Mouse (Mus musculus) neural tube, embryonic 11.5 days (tissue): ENCODE measurements around the gene Reep3. TPM values are rescaled to one million over a fixed set of nuclear protein-coding genes. Genes with fewer than 3 reads are reported as not detected.
"Not testable (repeated sequence)": the region's sequence is repeated elsewhere in the genome, so short reads cannot be mapped to it uniquely, and the experiment has no call there.

Experiments
- ATAC-seq: fragments of 200-750 bp; cut with Nextera tagmentation; 2 replicates; pipeline ENCODE4 v1.8.0; 2017; ENCODE audit warnings: moderate number of reproducible peaks, mild to moderate bottlenecking, moderate TSS enrichment, moderate library complexity; ENCODE audit not compliant: insufficient read depth, low FRiP score, low TSS enrichment
- DNase-seq: peaks from one replicate; pipeline ENCODE4 v3.0.0-alpha.2; 2015; ENCODE audit warnings: low spot score
- H3K27ac ChIP-seq: fragments of 300-500 bp; sonication (generic); 2 replicates; pipeline ENCODE4 v1.5.1; 2014; ENCODE audit warnings: low read depth, mild to moderate bottlenecking, low read length
- H3K27me3 ChIP-seq: fragments of 300-500 bp; sonication (generic); 2 replicates; pipeline ENCODE4 v1.6.1; 2014; ENCODE audit warnings: mild to moderate bottlenecking, low read length, mixed read lengths; ENCODE audit not compliant: control insufficient read depth, insufficient read depth
- H3K36me3 ChIP-seq: fragments of 300-500 bp; sonication (generic); 2 replicates; pipeline ENCODE4 v1.6.1; 2014; ENCODE audit warnings: mild to moderate bottlenecking, low read length, moderate library complexity, mixed read lengths; ENCODE audit not compliant: control insufficient read depth, insufficient read depth
- H3K4me1 ChIP-seq: fragments of 300-500 bp; sonication (generic); 2 replicates; pipeline ENCODE4 v1.6.1; 2014; ENCODE audit warnings: low read length, mixed read lengths; ENCODE audit not compliant: control insufficient read depth, insufficient read depth
- H3K4me2 ChIP-seq: fragments of 300-500 bp; sonication (generic); 2 replicates; pipeline ENCODE4 v1.6.1; 2014; ENCODE audit warnings: low read depth, mild to moderate bottlenecking, moderate library complexity
- H3K4me3 ChIP-seq: fragments of 300-500 bp; sonication (generic); 2 replicates; pipeline ENCODE4 v1.5.1; 2014; ENCODE audit warnings: low read depth, low read length
- H3K9ac ChIP-seq: fragments of 300-500 bp; sonication (generic); 2 replicates; pipeline ENCODE4 v1.6.1; 2014; ENCODE audit warnings: mild to moderate bottlenecking, low read length
- H3K9me3 ChIP-seq: fragments of 300-500 bp; sonication (generic); 2 replicates; pipeline ENCODE4 v1.6.1; 2016; ENCODE audit warnings: low read length; ENCODE audit not compliant: control insufficient read depth
- WGBS: fragments of 180-500 bp; shearing (Covaris S2); extraction: QIAGEN DNeasy Blood & Tissue Kit; methylation state at CpG from one replicate; pipeline ENCODE4 v1.1.7; 2014; 5-methylcytosine and 5-hydroxymethylcytosine counted together
- polyA plus RNA-seq: library from polyadenylated mRNA; unstranded; fragments of >200 nt; fragmentation: Nextera tagmentation; extraction: Ambion mirVana; gene quantifications from 2 replicates; pipeline ENCODE4 v1.2.1, GENCODE M21; 2014

Reep3 gene
- polyA plus RNA-seq, 1 experiment from 2014 or later: 40.6 TPM

GRCm38 (mm10) chr10:67000958-67001615 is 95.7 kb downstream of the Reep3 start:
- not testable (repeated sequence) for ATAC-seq, DNase-seq

GRCm38 (mm10) chr10:67000136-67000535 is 96.6 kb downstream of the Reep3 start:
- Histone ChIP-seq H3K9me3 (no peaks in the 10 kb centered on the region), H3K27me3 (no peaks in the 10 kb centered on the region), H3K9ac (no peak overlapping the region), H3K4me3 (no peak overlapping the region), H3K36me3 (no peaks in the 10 kb centered on the region), H3K4me1 (peaks cover 17% of the 10 kb centered on the region), H3K4me2 (no peak overlapping the region), H3K27ac (no peak overlapping the region)
- WGBS: 92% methylated on average over 5 of the region's 5 CpGs
- DNase-seq (no peak), ATAC-seq (no peak)

More at GRCm38 (mm10) chr10:67000958-67001615, 95.7 kb downstream of the Reep3 start:
- not testable (repeated sequence) for H3K27me3 ChIP-seq, H3K4me3 ChIP-seq, H3K36me3 ChIP-seq, H3K4me2 ChIP-seq, H3K27ac ChIP-seq, H3K9me3 ChIP-seq, H3K9ac ChIP-seq
- WGBS: 93% methylated on average over 13 of the region's 13 CpGs
- peaks cover 17% of the 10 kb centered on the region for H3K4me1 ChIP-seq

- Histone ChIP-seq H3K9me3 (no peaks in the 10 kb centered on the region), H3K36me3 (no peaks in the 10 kb centered on the region), H3K27me3 (no peaks in the 10 kb centered on the region), H3K4me1 (peaks cover 13% of the 10 kb centered on the region), H3K27ac (no peak overlapping the region), H3K9ac (no peak overlapping the region), H3K4me3 (no peak overlapping the region), H3K4me2 (no peak overlapping the region)
- WGBS: 89% methylated on average over 7 of the region's 7 CpGs
- ATAC-seq (no peak), DNase-seq (no peak)
These were observed 98.0 kb downstream of the Reep3 start for GRCm38 (mm10) chr10:66998770-66999169.

GRCm38 (mm10) chr10:66995181-66995580 is 101.6 kb downstream of the Reep3 start:
- ATAC-seq (no peak), DNase-seq (no peak)
- Histone ChIP-seq H3K27me3 (no peaks in the 10 kb centered on the region), H3K27ac (no peak overlapping the region), H3K9ac (no peak overlapping the region), H3K4me3 (no peak overlapping the region), H3K9me3 (no peaks in the 10 kb centered on the region), H3K4me2 (no peak overlapping the region), H3K4me1 (no peaks in the 10 kb centered on the region), H3K36me3 (no peaks in the 10 kb centered on the region)
- 64% methylated on average over 6 of the region's 6 CpGs for WGBS

GRCm38 (mm10) chr10:66994469-66994868 is 102.3 kb downstream of the Reep3 start:
- Histone ChIP-seq H3K4me1 (no peaks in the 10 kb centered on the region), H3K27me3 (no peaks in the 10 kb centered on the region), H3K9me3 (no peaks in the 10 kb centered on the region), H3K4me3 (no peak overlapping the region), H3K27ac (no peak overlapping the region), H3K4me2 (no peak overlapping the region), H3K9ac (no peak overlapping the region), H3K36me3 (no peaks in the 10 kb centered on the region)
- WGBS: 89% methylated on average over 5 of the region's 5 CpGs
- ATAC-seq (no peak), DNase-seq (no peak)

GRCm38 (mm10) chr10:66992591-66992990 is 104.2 kb downstream of the Reep3 start:
- Histone ChIP-seq H3K36me3 (no peaks in the 10 kb centered on the region), H3K9me3 (no peaks in the 10 kb centered on the region), H3K4me1 (no peaks in the 10 kb centered on the region), H3K4me3 (no peak overlapping the region), H3K27ac (no peak overlapping the region), H3K27me3 (no peaks in the 10 kb centered on the region), H3K9ac (no peak overlapping the region), H3K4me2 (no peak overlapping the region)
- ATAC-seq (no peak), DNase-seq (no peak)
- 81% methylated on average over 5 of the region's 5 CpGs for WGBS

GRCm38 (mm10) chr10:66990506-66990905 is 106.2 kb downstream of the Reep3 start:
- no peak overlapping the region for H3K4me3 ChIP-seq
- H3K9ac ChIP-seq: no peak overlapping the region
- H3K4me2 ChIP-seq: no peak overlapping the region
- H3K27ac ChIP-seq: no peak overlapping the region
- ATAC-seq: no peak
- H3K36me3 ChIP-seq: no peaks in the 10 kb centered on the region
- H3K4me1 ChIP-seq: no peaks in the 10 kb centered on the region
- WGBS: 83% methylated on average over 3 of the region's 3 CpGs
- H3K27me3 ChIP-seq: no peaks in the 10 kb centered on the region
- no peak for DNase-seq
- H3K9me3 ChIP-seq: no peaks in the 10 kb centered on the region

- H3K9ac ChIP-seq: no peak overlapping the region
- no peaks in the 10 kb centered on the region for H3K9me3 ChIP-seq
- H3K4me1 ChIP-seq: no peaks in the 10 kb centered on the region
- WGBS: 91% methylated on average over 5 of the region's 5 CpGs
- no peaks in the 10 kb centered on the region for H3K27me3 ChIP-seq
- H3K4me3 ChIP-seq: no peak overlapping the region
- no peaks in the 10 kb centered on the region for H3K36me3 ChIP-seq
- no peak for DNase-seq
- ATAC-seq: no peak
- no peak overlapping the region for H3K27ac ChIP-seq
- no peak overlapping the region for H3K4me2 ChIP-seq
These were observed 113.7 kb downstream of the Reep3 start for GRCm38 (mm10) chr10:66983043-66983442.

- Histone ChIP-seq H3K27me3 (no peaks in the 10 kb centered on the region), H3K9ac (no peak overlapping the region), H3K4me3 (no peak overlapping the region), H3K9me3 (no peaks in the 10 kb centered on the region), H3K4me2 (no peak overlapping the region), H3K27ac (no peak overlapping the region), H3K4me1 (no peaks in the 10 kb centered on the region), H3K36me3 (no peaks in the 10 kb centered on the region)
- ATAC-seq: no peak
- no peak for DNase-seq
- WGBS: 72% methylated on average over 2 of the region's 2 CpGs
These were observed 118.5 kb downstream of the Reep3 start for GRCm38 (mm10) chr10:66978215-66978614.
